Mouse (Mus musculus) midbrain, embryonic 16.5 days (tissue): ENCODE measurements around the gene Smim15. TPM values are rescaled to one million over a fixed set of nuclear protein-coding genes. Genes with fewer than 3 reads are reported as not detected.

Source experiments
- ATAC-seq: fragments of 200-750 bp; cut with Nextera tagmentation; 2 replicates; pipeline ENCODE4 v1.8.0; 2017; ENCODE audit warnings: moderate TSS enrichment
- H3K27ac ChIP-seq: fragments of 300-500 bp; sonication (generic); 2 replicates; pipeline ENCODE4 v1.5.1; 2014; ENCODE audit warnings: mild to moderate bottlenecking, low read length, mixed read lengths
- H3K27me3 ChIP-seq: fragments of 300-500 bp; sonication (generic); 2 replicates; pipeline ENCODE4 v1.6.1; 2014; ENCODE audit warnings: low read depth, low read length, mixed read lengths; ENCODE audit not compliant: control insufficient read depth, insufficient read depth
- H3K36me3 ChIP-seq: fragments of 300-500 bp; sonication (generic); 2 replicates; pipeline ENCODE4 v1.6.1; 2014; ENCODE audit warnings: mild to moderate bottlenecking, low read length, moderate library complexity, mixed read lengths; ENCODE audit not compliant: control insufficient read depth, insufficient read depth
- H3K4me1 ChIP-seq: fragments of 300-500 bp; sonication (generic); 2 replicates; pipeline ENCODE4 v1.6.1; 2014; ENCODE audit warnings: mild to moderate bottlenecking, low read length, mixed read lengths; ENCODE audit not compliant: control insufficient read depth, insufficient read depth
- H3K4me2 ChIP-seq: fragments of 300-500 bp; sonication (generic); 2 replicates; pipeline ENCODE4 v1.6.1; 2014; ENCODE audit warnings: mild to moderate bottlenecking, low read length, mixed read lengths
- H3K4me3 ChIP-seq: fragments of 300-500 bp; sonication (generic); 2 replicates; pipeline ENCODE4 v1.5.1; 2014; ENCODE audit warnings: low read depth, mild to moderate bottlenecking, low read length, moderate library complexity, mixed read lengths
- H3K9ac ChIP-seq: fragments of 300-500 bp; sonication (generic); 2 replicates; pipeline ENCODE4 v1.6.1; 2014; ENCODE audit warnings: low read depth, low read length, mixed read lengths
- H3K9me3 ChIP-seq: fragments of 300-500 bp; sonication (generic); replicated peaks from 2 replicates; pipeline ENCODE4 v1.6.1; 2014; ENCODE audit warnings: mild to moderate bottlenecking, low read length, mixed read lengths; ENCODE audit not compliant: control insufficient read depth, poor library complexity, severe bottlenecking
- WGBS: fragments of 180-500 bp; shearing (Covaris S2); extraction: QIAGEN DNeasy Blood & Tissue Kit; methylation state at CpG from one replicate; pipeline ENCODE4 v1.1.7; 2014; 5-methylcytosine and 5-hydroxymethylcytosine counted together
- polyA plus RNA-seq: library from polyadenylated mRNA; unstranded; fragments of >200 nt; fragmentation: Nextera tagmentation; extraction: Ambion mirVana; gene quantifications from 2 replicates; pipeline ENCODE4 v1.2.1, GENCODE M21; 2015

Gene Smim15
- polyA plus RNA-seq, 1 experiment from 2014 or later = 32.3 TPM

DNA sequence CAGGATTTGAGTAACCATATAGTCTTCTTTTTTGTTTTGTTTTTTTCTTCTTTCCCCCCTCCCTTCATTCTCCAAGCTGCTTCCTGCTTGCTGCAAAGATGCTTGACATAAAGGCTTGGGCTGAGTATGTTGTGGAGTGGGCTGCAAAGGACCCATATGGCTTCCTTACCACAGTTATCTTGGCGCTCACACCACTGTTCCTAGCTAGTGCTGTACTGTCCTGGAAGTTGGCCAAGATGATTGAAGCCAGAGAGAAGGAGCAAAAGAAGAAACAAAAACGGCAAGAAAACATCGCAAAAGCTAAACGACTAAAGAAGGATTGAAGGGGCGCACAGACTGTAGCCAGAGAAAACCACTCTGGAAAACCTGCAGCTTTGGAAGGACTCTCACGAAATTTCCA lies 3.1 kb downstream of the Smim15 start:
- H3K36me3 ChIP-seq = 0 out of 2 replicates have a peak, but pooled peaks cover 2% of the 10 kb centered on the region
- no peak overlapping the region for H3K4me2 ChIP-seq
- H3K27me3 ChIP-seq = no peaks in the 10 kb centered on the region
- peaks cover 19% of the 10 kb centered on the region for H3K4me1 ChIP-seq
- no peak for ATAC-seq
- H3K9me3 ChIP-seq = no peaks in the 10 kb centered on the region
- H3K9ac ChIP-seq = no peak overlapping the region
- H3K27ac ChIP-seq = no peak overlapping the region
- no peak overlapping the region for H3K4me3 ChIP-seq
- 88% methylated on average over 6 of the region's 6 CpGs for WGBS

GRCm38 (mm10) chr13:108056896-108057295 lies 12.7 kb downstream of the Smim15 start:
- H3K4me1 ChIP-seq = peaks cover 10% of the 10 kb centered on the region; the same call in 1 of the 2 replicates
- no peak overlapping the region for H3K4me3 ChIP-seq
- WGBS = 82% methylated on average over 3 of the region's 3 CpGs
- H3K36me3 ChIP-seq = no peaks in the 10 kb centered on the region
- H3K9ac ChIP-seq = no peak overlapping the region
- no peaks in the 10 kb centered on the region for H3K9me3 ChIP-seq
- H3K27ac ChIP-seq = no peak overlapping the region
- H3K4me2 ChIP-seq = no peak overlapping the region
- no peaks in the 10 kb centered on the region for H3K27me3 ChIP-seq
- ATAC-seq = no peak

DNA sequence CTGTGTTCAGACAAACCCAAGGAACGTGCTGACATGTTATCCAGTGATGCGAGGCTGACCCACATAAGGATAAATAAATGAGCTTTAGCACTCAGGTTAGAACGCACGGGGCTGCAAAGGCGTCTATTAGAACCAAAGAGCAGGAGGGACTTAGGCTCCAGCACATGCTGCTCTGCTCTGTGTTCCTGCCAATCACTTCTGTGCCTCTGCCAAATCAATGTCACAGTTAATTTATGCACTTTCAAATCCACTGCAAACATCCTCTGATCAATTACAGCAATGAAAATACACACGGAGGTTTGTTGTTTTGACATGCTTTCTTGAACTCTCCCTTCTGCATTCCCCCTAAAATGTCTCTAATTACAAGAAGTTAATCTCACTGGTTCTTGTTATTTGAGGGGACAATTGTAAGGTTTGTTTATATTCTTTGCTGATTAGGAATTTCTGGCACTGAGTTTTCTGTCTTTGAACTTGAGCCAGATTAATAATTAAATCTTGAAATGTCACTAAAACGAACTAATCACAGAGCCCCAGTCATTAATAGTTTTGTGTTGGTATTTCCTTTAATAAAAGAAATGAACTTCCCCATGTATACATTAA lies 16.1 kb downstream of the Smim15 start:
- H3K27me3 ChIP-seq = no peaks in the 10 kb centered on the region
- H3K27ac ChIP-seq = no peak overlapping the region
- no peak overlapping the region for H3K4me3 ChIP-seq
- peaks cover 10% of the 10 kb centered on the region; the same call in 1 of the 2 replicates for H3K4me1 ChIP-seq
- no peak overlapping the region for H3K4me2 ChIP-seq
- H3K36me3 ChIP-seq = no peaks in the 10 kb centered on the region
- ATAC-seq = peak; percentile 71; the same call in 1 of the 2 replicates
- no peak overlapping the region for H3K9ac ChIP-seq
- WGBS = 8% methylated on average over 7 of the region's 7 CpGs
- no peaks in the 10 kb centered on the region for H3K9me3 ChIP-seq

- 18% methylated on average over 8 of the region's 8 CpGs for WGBS
- H3K27ac ChIP-seq = no peak overlapping the region
Observed at GRCm38 (mm10) chr13:108060936-108061578, 16.8 kb downstream of the Smim15 start.

GRCm38 (mm10) chr13:108062900-108063299 lies 18.7 kb downstream of the Smim15 start:
- Histone ChIP-seq H3K27me3 (no peaks in the 10 kb centered on the region), H3K9me3 (no peaks in the 10 kb centered on the region), H3K4me3 (no peak overlapping the region), H3K36me3 (no peaks in the 10 kb centered on the region), H3K27ac (no peak overlapping the region), H3K9ac (no peak overlapping the region), H3K4me1 (peaks cover 10% of the 10 kb centered on the region; the same call in 1 of the 2 replicates), H3K4me2 (no peak overlapping the region)
- no peak for ATAC-seq
- WGBS = 50% methylated on average over 5 of the region's 5 CpGs

More at GRCm38 (mm10) chr13:108060936-108061578, 16.8 kb downstream of the Smim15 start:
- no peak overlapping the region for H3K9ac ChIP-seq
- H3K27me3 ChIP-seq = no peaks in the 10 kb centered on the region
- H3K36me3 ChIP-seq = no peaks in the 10 kb centered on the region
- no peak overlapping the region for H3K4me2 ChIP-seq
- ATAC-seq = no peak
- H3K9me3 ChIP-seq = no peaks in the 10 kb centered on the region
- no peak overlapping the region for H3K4me3 ChIP-seq
- H3K4me1 ChIP-seq = peaks cover 10% of the 10 kb centered on the region; the same call in 1 of the 2 replicates

DNA sequence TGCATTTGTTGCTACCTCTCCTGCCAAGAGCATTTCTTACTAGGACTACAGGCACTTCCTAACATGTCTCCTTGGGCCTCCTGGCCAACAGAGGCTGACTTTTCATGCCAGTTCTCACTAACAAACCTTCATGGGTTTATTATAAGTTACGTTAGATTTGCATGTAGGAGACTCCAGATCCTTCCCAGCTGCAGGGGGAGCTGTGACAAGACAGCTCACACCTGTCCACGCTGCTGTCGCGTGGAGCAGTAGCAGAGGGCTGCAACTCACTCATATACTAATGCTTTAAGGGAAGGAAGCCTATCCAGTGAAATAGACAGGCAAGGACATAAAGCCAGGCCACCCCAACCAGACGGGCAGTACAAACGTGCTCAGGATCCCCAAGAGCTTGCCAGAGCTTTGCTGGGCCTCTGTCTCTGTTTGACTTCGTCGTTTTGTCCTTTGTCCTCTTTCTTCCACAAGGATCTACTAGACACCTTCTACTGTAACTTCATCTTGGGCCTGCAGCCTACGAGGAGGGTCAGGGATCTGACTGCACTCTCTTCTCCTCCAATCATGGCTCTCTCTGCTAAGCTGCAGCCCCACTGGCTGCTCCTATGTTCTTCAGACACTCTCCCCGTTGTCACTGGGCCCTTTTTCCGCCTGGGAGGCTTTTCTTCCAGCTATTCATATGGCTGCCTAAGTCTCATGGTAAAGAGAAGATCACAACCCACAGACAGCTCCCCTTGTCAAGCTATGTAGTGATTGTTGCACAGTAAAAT lies 19.3 kb downstream of the Smim15 start:
- Histone ChIP-seq H3K36me3 (no peaks in the 10 kb centered on the region), H3K4me3 (no peak overlapping the region), H3K9ac (no peak overlapping the region), H3K27me3 (no peaks in the 10 kb centered on the region), H3K4me1 (peaks cover 10% of the 10 kb centered on the region; the same call in 1 of the 2 replicates), H3K27ac (no peak overlapping the region), H3K9me3 (no peaks in the 10 kb centered on the region), H3K4me2 (no peak overlapping the region)
- WGBS = 52% methylated on average over 11 of the region's 11 CpGs
- ATAC-seq = no peak

GRCm38 (mm10) chr13:108064331-108064730 lies 20.1 kb downstream of the Smim15 start:
- Histone ChIP-seq H3K9me3 (no peaks in the 10 kb centered on the region), H3K9ac (no peak overlapping the region), H3K4me3 (no peak overlapping the region), H3K27me3 (no peaks in the 10 kb centered on the region), H3K4me2 (no peak overlapping the region), H3K4me1 (peaks cover 10% of the 10 kb centered on the region; the same call in 1 of the 2 replicates), H3K36me3 (no peaks in the 10 kb centered on the region), H3K27ac (no peak overlapping the region)
- WGBS = 16% methylated on average over 6 of the region's 6 CpGs
- no peak for ATAC-seq

GRCm38 (mm10) chr13:108066021-108066420 lies 21.8 kb downstream of the Smim15 start:
- H3K4me3 ChIP-seq = no peak overlapping the region
- H3K4me1 ChIP-seq = peaks cover 2% of the 10 kb centered on the region; the same call in 1 of the 2 replicates
- 77% methylated on average over 2 of the region's 2 CpGs for WGBS
- no peak overlapping the region for H3K4me2 ChIP-seq
- H3K27me3 ChIP-seq = no peaks in the 10 kb centered on the region
- ATAC-seq = no peak
- H3K36me3 ChIP-seq = no peaks in the 10 kb centered on the region
- H3K27ac ChIP-seq = no peak overlapping the region
- no peak overlapping the region for H3K9ac ChIP-seq
- no peaks in the 10 kb centered on the region for H3K9me3 ChIP-seq

- Histone ChIP-seq H3K9me3 (no peaks in the 10 kb centered on the region), H3K27ac (no peak overlapping the region), H3K4me1 (no peaks in the 10 kb centered on the region), H3K4me3 (no peak overlapping the region), H3K9ac (no peak overlapping the region), H3K4me2 (no peak overlapping the region), H3K36me3 (no peaks in the 10 kb centered on the region), H3K27me3 (no peaks in the 10 kb centered on the region)
- 72% methylated on average over 4 of the region's 4 CpGs for WGBS
- no peak for ATAC-seq
Observed at GRCm38 (mm10) chr13:108069151-108069550, 24.9 kb downstream of the Smim15 start.
